Mouse (Mus musculus) myocyte (in vitro differentiated cells): ENCODE measurements around the gene Rwdd4a.

Experiments
- CEBPB ChIP-seq: IDR thresholded peaks from 2 replicates; pipeline ENCODE4 v1.6.1; 2011; ENCODE audit warnings: mild to moderate bottlenecking, moderate library complexity; ENCODE audit not compliant: poor library complexity, insufficient read depth, severe bottlenecking
- E2F4 ChIP-seq: IDR thresholded peaks from one replicate; pipeline ENCODE4 v1.6.1; 2011; ENCODE audit warnings: mild to moderate bottlenecking, control low read depth, moderate library complexity; ENCODE audit not compliant: insufficient read depth
- MAX ChIP-seq: IDR thresholded peaks from one replicate; pipeline ENCODE4 v1.6.1; 2011; ENCODE audit warnings: low read depth, mild to moderate bottlenecking, control low read depth
- MYOD1 ChIP-seq, 3 experiments: IDR thresholded peaks; one replicate each; pipeline ENCODE4 v1.6.1; 2011; ENCODE audit warnings: control low read depth in 2 of 3, low read depth in 2 of 3, mild to moderate bottlenecking in 2 of 3, moderate library complexity in 1 of 3; ENCODE audit not compliant: insufficient read length in 2 of 3, control insufficient read depth in 1 of 3
- MYOG ChIP-seq, 3 experiments: IDR thresholded peaks; one replicate each; pipeline ENCODE4 v1.6.1; 2011; ENCODE audit warnings: control low read depth in 2 of 3, low read depth in 2 of 3, mild to moderate bottlenecking in 2 of 3; ENCODE audit not compliant: insufficient read length in 2 of 3, control insufficient read depth in 1 of 3, insufficient read depth in 1 of 3
- POLR2A ChIP-seq: IDR thresholded peaks from one replicate; pipeline ENCODE4 v1.6.1; 2011; ENCODE audit warnings: low read depth, mild to moderate bottlenecking, control low read depth, moderate library complexity; ENCODE audit not compliant: insufficient read length
- TCF12 ChIP-seq: IDR thresholded peaks from one replicate; pipeline ENCODE4 v1.6.1; 2011; ENCODE audit warnings: mild to moderate bottlenecking, control low read depth; ENCODE audit not compliant: poor library complexity, insufficient read depth, severe bottlenecking
- USF1 ChIP-seq: IDR thresholded peaks from one replicate; pipeline ENCODE4 v1.6.1; 2011; ENCODE audit warnings: low read depth, mild to moderate bottlenecking, control low read depth, moderate library complexity

GRCm38 (mm10) chr8:47558274-47558673 lies 24.8 kb downstream of the Rwdd4a start:
- TF ChIP-seq CEBPB (no peak), MYOD1 (IDR thresholded peaks at IDR 0.05; ENCODE audit: control insufficient read depth in 1 of 3, insufficient read length in 2 of 3, low read depth in 2 of 3) (no peak), POLR2A (no peak), MAX (no peak), E2F4 (no peak), TCF12 (no peak), USF1 (no peak), MYOG (IDR thresholded peaks at IDR 0.05; ENCODE audit: control insufficient read depth in 1 of 3, insufficient read depth in 1 of 3, insufficient read length in 2 of 3, low read depth in 2 of 3) (no peak)
